Mouse (Mus musculus): ENCODE measurements at regions not wholly inside any gene's neighbourhood (a gene's known extent, or its start where the extent isn't known, plus 50 kb on each side); places are given as distances from the start of the nearest gene placed in this dataset.

DNA sequence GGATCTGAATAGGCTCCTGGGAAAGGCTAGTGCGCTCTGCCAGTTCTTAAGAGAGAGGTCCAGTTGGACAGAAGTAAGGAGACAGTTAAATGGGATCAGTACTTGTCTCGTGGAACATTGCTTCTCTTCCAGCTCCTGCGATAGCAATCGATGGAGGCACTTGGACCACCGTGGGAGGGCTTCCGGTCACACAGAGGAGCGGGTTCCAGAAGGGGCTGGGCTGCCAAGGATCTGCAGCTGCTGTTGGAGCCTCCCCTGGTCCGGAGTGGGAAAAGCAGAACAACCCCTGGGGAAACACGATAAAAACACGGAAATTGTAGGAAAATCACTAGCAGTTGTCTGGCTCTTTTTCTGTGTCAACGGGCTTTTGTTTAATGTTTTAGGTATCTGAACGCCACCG lies 252.3 kb upstream of the Gm5148 start:
- TF ChIP-seq CTCF (IDR thresholded peaks at IDR 0.05; ENCODE audit: low read depth, low read length) (no peak), POLR2A (IDR thresholded peaks at IDR 0.05; ENCODE audit: extremely low read depth, insufficient read depth, low read length) (no peak)
